Mouse (Mus musculus): ENCODE measurements around the gene Zdhhc14. TPM values are rescaled to one million over a fixed set of nuclear protein-coding genes. Genes with fewer than 3 reads are reported as not detected.

Zdhhc14 gene
- polyA plus RNA-seq, 2 experiments from 2014 or later, result 0.19 TPM; not detected in 1

DNA sequence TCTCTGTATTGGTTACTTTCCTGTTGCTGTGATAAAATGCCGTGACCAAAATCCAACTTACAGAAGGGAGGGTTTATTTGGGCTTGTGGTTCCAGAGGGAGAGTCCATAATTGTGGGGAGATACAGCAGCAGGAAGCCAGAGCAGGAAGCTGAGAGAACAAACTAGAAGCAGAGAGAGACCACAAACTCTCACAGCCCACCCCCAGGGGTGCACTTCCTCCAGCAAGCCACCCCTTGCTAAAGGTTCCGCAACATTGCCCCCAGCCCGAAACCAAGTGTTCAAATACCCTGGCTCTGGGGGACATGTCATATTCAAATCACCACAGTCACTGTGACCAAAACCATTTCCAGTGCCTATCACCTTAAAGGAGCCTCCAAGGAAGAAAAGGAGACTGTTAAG, 254.0 kb downstream of the Zdhhc14 start:
- no peak for ATAC-seq

DNA sequence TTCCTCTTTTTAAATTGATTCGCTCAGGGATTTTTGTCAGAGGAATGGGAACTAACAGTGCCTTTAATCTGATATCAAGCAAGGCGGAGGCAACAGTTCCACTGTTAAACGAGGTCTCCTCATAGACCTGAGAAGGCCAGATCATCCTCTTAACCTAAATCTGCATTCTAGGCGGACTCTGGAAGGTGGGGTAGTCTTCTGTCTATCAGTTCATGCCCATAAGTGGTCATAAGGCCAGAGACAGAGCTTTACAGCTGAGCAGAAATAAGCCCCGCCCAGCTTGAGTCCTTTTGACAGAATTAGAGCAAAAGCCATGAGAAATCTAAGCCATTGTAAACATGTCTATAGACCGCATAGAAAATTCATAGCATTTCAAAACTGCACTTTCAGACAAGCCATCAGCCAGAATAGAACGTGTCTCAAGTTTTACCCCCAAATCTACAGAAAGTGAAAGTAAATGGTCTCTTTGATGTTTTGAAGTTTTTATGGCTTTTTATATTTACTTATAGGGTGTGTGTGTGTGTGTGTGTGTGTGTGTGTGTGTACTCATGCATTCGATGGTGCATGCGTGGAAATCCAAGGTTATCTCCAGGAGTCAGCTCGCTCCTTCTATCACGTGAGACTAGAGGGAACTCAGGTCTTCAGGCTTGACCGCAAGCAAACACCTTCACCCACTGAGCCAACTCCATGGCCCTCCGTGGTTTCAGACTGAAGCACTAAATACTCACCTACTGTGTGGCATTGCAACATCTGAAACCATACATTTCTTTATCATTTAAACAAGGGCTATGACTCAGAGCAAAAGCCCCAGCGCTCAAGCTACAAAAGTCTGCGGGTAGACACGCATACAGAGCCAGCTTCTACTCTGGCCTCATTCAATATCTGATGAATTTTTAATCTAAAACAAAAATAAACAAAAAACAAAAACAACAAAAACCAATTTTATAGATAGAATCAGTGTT, 255.5 kb downstream of the Zdhhc14 start:
- ATAC-seq, result peak; percentile 76

DNA sequence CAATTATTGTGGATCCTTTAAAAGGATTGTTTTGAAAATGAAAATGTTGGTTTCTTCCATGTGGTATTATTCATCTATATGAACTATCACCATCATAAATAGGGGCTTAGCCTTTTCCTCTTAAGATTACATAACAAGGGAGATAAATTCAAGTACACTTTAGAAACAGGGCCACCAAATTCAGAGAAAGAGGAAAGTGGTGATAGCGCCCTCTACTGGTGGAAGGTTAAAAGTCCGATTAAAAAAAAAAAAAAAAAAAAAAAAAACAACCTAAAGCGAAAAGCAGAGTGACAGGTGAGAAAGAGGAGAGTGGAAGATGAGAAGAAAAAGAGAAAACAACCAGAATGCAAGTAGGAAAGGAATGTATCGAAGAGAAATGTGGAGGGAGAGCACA, 256.1 kb downstream of the Zdhhc14 start:
- ATAC-seq, result peak; percentile 46

DNA sequence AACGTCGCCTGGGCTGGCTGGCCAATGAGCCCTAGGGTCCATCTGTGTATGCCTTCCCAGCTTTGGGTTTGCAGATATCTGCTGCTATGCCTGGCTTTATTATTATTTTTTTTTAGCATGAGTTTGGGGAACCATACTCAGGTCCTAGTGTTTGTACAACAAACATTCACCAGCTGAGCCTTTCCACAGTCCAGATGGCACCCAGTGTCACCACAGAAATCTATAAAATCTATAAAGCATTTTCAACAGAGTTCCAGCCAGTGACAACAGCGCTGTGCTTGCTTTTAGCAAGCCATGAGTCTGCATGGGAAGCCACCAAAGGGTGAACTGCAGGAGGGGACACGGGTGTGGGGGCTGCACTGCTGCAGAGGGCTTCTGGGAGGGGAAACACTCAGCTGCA, 257.9 kb downstream of the Zdhhc14 start:
- ATAC-seq, result no peak

DNA sequence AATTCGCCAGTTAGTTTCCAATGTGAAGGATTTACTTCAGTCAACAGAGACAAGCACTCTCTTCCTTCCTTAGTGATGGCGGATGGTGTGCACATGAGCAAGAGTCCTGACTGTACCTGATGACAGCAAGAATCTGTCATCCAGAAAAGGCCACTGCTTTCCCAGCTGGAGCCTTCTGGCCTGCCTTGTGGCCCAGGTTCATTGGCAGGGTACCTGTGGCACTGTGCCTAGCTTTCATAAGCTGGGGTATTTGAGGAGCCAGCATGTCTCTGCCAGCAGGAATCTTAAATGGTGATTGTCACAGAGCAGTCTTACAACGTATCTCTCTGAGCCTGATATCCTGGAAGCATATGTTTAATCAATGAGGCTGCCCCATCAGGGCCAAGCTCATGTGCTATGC, 258.7 kb downstream of the Zdhhc14 start:
- ATAC-seq, result no peak

DNA sequence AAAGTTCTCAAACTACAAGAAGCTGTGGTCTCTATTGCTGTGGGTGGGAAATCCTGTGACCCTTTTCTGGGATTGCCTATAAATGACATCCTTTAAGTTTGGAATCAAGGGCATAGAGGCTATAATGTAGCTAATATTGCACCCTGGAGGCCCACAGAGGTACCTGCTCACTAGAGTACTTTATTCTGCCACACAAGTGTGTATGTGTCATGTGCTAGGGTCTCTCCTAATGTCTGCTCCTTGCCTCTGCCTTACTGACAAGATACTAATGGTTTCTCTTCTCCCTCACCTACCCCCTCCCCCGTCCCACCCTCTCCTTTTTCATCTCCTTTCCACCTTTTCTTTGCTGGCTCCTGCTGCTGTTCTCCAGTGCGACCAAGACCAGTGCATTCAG, 260.0 kb downstream of the Zdhhc14 start:
- no peak for ATAC-seq

DNA sequence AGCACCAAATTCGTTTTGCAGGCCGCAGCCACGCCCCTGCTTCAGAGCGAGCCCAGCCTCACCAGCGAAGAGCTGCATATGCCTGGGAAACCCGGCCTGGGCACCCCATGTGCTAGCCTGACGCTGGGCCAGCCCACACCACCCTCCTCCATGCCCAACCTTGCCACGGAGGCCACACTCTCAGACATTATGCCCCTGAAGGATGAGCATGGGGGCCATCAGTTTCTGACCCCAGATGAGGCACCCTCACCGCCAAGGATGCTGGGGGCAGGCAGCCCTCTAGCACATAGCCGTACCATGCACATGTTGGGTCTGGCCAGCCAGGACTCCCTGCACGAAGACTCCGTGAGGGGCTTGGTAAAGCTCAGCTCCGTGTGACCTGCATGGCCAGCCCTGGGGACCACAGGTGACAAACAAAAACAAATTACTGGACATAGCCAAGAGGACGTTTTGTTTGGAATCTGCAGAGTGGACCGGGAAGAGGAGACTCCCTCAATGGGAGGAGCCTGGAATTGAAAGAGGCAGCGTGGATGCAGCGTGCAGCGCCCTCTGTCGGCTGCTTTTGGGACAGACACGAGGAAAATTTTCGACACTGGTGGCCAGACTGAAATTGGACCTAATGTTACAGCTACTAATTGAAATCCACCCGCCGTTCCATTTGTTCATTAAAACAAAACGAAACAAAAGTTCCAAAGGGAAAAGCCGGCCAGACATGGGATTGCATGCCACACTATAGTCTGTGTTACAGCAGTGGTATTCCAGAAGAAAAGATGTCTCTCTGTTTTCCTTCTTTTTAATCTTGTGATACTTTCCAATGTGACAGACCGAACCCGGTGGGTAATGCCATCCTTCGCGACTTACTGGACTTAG, 260.6 kb downstream of the Zdhhc14 start:
- ATAC-seq, result no peak

DNA sequence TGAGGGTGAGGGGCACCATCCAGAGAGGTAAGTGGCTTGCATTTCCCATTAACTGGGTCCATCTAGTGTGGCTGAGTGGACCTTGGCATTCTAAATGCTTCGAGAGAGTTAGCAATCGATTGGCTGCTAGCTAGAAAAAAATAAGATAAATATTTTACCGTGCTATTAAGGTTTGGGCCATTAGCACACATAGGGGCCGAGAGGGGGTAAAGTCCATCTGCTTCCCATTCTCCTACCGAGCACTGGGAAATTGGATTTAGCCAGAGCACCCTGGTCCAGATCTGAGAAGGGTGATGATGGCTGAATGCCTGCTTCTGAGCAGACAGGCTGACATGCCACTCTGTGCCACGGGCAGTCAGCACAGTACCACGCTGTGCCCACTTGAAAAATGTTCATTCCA, 263.1 kb downstream of the Zdhhc14 start:
- ATAC-seq, result no peak

DNA sequence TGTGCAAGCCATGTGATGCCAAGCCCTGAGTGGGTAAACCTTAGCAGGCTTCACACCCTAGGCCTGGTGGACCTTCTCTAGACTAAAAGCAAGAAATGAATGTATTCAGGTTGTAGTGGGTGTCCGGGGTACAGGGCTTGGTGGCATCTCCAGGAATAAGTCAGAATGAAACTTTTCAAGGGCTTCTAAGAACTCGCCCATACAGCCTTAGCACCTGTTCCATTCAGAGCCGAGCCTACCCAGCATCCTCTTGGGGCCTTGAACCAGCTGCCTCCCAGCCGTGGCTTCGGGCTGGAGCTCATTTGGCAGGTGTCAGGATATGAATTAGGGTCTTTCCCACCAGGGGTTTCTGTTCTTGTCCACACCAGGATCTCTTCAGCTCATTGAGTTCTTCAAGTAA, 263.7 kb downstream of the Zdhhc14 start:
- peak; percentile 58 for ATAC-seq

DNA sequence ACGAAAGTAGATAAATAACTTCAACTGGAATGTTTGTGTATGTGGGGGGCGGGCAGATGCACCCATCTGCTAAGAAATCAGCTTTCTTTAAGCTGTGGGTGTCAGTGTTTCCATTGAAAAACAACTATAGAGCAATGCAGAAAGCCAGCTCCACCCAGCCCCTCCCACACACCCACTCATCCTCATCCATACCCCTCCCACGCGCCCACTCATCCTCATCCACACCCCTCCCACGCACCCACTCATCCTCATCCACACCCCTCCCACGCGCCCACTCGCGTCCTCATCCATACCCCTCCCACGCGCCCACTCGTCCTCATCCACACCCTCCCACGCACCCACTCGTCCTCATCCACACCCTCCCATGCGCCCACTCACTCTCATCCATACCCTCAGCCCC, 264.5 kb downstream of the Zdhhc14 start:
- ATAC-seq, result no peak

DNA sequence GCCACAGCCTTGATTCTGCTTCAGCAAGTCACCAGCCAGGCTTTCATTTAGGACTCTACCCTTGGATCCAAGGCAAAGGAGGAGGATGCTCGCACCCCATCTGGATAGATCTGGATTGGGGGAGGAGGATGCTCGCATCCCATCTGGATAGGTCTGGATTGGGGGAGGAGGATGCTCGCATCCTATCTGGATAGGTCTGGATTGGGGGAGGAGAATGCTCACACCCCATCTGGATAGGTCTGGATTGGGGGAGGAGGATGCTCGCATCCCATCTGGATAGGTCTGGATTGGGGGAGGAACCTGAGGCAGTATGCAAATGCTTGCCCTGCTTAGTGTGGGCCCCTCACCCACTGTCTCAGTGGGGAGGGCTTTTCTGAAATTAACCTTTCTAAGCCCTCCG, 271.4 kb downstream of the Zdhhc14 start:
- no peak for ATAC-seq

DNA sequence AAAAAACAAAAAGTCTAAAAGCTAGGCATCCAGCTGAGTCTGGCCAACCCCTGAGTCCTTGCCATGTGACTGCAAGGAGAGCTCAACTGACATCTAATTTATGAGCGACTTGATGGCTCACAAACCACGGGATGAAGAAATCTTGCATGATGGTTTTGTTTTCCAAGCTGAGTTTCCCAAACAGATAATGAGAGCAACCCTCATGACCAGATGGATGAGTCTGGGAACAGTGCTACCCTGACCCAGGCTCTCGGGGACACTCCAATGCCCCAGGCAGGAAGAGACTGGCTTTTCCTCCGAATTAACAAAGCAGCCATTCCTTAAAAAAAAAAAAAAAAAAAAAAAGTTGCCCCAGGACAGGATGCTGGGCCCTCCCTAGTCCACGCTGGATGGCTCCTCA, 271.9 kb downstream of the Zdhhc14 start:
- no peak for ATAC-seq

DNA sequence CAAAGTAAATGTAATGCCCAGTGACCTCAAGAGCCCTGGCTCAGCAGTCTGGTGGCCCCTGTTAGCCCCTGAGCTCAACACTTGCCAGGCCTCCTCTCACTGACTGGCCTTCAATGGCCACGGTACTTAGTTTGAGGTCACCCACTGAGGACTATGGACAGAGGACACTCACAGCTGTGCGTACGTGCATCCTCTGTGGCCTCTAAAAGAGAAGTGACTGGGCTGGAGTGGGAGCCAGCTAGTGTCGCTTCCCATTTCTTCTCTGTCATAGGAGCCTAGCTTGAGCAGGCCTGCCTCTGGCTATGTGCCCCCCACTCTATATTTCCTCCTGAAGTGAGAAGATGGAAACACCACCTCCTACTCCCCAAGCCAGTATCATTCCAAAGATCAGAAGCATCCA, 273.4 kb downstream of the Zdhhc14 start:
- ATAC-seq, result no peak

DNA sequence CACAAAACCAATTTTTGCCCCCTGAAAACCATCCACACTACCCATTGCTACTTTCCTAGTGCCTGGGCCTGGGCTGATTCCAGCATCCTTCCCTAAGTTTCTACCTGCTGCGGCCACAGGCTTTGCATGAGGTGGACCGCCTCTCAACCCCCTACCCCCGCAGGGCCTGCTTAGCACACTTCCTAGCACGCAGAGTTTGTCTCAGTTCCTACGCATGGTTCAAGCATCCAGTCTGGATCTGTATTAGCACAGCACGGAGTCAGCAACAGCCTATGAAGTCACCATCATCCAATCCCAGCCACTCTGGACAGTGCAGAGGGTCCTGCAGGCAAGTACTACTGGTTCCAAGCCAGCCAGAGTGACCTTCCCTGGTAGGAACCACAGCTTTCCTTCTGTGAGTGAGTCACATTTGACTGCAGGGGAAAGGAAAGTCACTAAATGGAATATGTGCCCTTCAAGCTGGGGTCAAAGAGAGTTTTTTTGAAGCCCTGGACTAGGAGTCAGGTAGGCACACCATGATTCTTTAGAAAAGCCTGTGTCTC, 275.9 kb downstream of the Zdhhc14 start:
- no peak for ATAC-seq

DNA sequence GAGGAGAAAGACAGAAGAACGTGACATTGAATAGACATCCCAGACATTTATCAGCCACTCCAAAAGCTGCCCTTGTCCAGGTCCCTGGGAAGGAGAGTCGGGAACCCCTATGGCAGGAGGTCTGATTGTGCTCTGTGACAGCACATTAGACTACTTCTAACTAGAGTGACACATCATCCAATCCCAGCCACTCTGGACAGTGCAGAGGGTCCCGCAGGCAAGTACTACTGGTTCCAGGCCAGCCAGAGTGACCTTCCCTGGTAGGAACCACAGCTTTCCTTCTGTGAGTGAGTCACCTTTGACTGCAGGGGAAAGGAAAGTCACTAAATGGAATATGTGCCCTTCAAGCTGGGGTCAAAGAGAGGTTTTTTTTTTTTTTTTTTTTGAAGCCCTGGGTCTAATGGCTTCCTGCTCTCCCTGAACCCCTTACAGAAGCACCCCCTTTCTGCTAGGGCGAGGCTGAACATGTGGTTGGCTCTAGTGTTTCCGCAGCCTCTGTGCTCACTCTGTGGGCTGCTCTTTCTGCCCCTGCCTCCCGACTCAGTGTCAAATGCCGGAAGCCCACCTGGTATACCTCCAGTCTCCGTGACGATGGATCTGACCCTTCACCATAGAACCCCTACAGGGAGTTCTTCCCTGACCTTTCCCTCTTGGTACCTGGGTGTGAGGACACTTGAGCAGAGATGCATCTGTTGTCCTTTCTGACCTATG, 276.6 kb downstream of the Zdhhc14 start:
- ATAC-seq, result no peak

DNA sequence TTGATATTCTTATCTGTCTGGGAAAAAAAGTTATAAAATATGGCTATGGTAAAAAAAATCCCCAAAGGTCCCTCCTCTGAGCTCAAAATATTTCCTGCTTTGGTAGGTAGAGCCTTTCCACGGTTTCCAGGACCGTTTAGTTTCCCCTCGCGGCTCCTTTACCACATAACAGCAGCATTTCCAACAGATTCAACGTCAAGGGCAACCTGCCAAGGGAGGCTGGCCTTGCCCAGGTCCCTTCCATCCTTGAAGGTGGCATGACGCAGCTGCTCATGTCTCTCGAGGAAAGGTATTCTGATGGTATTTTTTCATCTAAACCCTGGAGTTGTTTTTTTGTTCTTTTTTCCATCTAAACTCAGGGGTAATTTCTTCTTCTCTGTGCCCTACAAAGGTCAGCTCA, 277.4 kb downstream of the Zdhhc14 start:
- no peak for ATAC-seq

DNA sequence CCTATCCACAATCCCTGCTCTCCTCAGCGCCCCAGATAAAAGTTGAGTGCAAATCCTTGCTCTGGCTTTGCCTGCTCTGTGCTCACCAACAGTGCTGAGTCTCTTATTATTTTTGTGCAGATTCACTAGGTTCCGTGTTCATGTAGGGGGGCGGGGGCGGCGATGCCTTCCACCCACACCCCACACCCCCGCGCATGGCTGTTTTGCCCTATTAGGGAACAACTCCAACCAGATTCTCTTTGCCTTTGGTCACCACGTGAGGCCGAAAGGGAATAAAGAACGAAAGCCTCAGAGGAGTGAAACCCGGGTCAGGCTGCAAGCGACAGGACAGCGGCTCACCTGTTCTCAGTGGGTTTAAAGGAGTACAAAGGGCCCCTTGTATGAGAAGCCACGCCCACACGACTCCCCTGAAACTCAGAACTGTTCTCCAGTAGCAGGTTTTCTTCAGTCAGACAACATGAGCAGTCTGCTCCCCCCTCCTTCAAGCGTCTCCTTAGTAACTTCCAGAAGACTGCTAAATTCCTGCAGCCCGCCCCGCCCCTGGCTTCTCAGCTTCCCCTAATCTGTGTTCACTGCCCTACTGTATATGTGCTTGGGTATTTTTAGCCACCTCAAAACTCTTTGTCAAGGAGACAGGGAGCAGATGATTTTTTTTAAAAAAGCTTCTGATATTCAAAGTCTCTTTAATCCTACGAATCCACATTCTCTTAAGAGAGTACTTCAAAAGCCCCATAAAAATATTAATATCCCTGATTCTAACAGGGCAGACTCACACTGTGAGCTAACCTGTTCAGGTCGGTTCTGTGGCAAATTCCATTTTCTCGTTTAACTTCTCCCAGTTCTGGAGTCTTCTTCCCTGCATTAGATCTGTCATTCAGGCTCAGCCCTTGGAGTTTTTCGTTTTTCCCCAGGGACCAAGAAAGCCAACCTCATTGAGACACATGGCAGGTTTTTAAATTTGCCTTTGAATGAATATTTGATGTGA, 278.2 kb downstream of the Zdhhc14 start:
- no peak for ATAC-seq

DNA sequence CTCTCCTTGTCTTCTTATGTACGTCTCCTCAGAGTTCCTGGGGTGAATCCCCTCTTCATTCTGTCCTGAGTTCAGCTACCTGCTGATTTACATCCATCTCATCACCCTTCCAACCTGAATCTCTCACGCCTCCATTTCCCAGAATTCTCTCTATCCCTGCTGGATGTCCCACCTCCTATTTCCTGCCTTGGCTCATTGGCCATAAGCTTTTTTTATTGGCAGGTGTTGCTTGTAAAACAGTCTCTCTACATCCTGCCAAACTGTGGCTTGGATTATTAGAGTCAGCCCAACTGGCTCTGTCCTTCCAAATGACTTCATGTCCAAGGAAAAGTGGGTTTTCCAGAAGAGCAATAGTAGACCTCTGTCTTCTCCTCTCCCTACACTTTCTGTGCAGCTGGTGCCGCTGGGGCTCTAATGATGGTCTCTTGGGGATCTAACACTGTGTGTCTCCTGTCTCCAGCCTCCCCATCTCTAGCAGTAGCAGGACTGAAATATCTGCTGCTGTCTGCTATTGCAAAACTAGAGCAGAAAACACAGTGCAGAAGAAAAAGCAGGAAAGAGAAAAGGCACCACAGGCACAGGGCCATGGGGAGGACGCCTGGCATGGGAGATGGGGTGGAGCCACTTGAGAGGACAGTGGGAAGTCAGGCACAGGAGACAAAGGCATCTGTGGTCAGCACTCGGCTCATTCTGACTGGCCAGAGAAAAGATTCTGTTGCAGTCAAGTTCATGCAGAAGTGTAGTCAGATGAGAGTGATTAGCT, 288.0 kb downstream of the Zdhhc14 start:
- ATAC-seq, result no peak

DNA sequence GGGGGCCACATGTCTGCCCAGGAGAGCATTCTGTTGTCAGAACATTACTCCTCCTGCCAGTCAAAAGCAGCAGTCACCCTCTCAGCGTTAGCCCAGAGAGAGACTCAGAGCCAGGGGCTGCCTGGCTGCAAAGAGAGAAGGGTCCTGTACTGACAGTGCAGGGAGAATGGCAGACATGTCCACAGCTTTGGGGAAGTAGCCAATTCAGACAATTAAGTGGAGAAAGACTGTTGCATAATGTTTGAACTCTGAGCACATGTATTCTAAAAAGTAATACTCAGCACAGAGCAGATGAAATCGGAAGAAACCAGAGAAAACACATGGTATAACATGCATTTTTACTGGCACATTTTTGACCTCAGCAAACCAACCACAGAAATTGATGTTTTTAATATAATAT, 292.9 kb downstream of the Zdhhc14 start:
- no peak for ATAC-seq

DNA sequence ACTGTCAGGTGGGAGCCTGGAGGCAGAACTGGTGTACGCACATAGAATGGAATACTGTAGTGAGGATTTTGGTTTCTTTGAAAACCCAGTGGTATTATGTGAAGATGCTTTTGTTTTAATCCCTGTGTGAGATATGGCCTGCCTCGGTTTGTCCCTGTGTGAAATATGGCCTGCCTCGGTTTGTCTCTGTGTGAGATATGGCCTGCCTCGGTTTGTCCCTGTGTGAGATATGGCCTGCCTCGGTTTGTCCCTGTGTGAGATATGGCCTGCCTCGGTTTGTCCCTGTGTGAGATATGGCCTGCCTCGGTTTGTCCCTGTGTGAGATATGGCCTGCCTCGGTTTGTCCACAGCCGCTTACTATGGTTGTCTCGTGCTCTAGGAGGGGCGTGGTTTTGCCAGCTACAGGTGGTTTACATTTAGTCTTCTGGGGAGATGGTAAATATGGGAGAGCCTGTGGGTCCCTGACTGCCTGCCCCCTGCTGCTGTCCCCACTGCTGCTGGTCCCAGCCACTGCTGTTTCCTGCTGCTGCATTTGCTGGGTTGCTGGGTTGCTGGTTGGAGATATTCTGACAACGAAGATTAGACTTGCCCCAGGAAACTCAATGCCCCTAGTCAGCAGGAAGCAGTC, 299.9 kb downstream of the Zdhhc14 start:
- no peak for ATAC-seq
